Mouse (Mus musculus) hindbrain, postnatal 0 days (tissue): ENCODE data around the gene Kctd11. TPM values are rescaled to one million over a fixed set of nuclear protein-coding genes. Genes with fewer than 3 reads are reported as not detected.

Source experiments
- ATAC-seq: fragments of 200-750 bp; cut with Nextera tagmentation; 2 replicates; pipeline ENCODE4 v1.8.0; 2017; ENCODE audit warnings: mild to moderate bottlenecking, moderate TSS enrichment, moderate library complexity
- DNase-seq: peaks from one replicate; pipeline ENCODE4 v3.0.0-alpha.2; 2015; ENCODE audit warnings: low spot score
- H3K27ac ChIP-seq: fragments of 300-500 bp; sonication (generic); 2 replicates; pipeline ENCODE4 v1.5.1; 2014; ENCODE audit warnings: mild to moderate bottlenecking
- H3K27me3 ChIP-seq: fragments of 300-500 bp; sonication (generic); 2 replicates; pipeline ENCODE4 v1.6.1; 2014; ENCODE audit warnings: low read length, mixed read lengths; ENCODE audit not compliant: insufficient read depth
- H3K36me3 ChIP-seq: fragments of 300-500 bp; sonication (generic); 2 replicates; pipeline ENCODE4 v1.6.1; 2014; ENCODE audit warnings: low read length, mixed read lengths; ENCODE audit not compliant: insufficient read depth
- H3K4me1 ChIP-seq: fragments of 300-500 bp; sonication (generic); 2 replicates; pipeline ENCODE4 v1.6.1; 2014; ENCODE audit warnings: antibody characterized with exemption, low read length, mixed read lengths; ENCODE audit not compliant: insufficient read depth
- H3K4me2 ChIP-seq: fragments of 300-500 bp; sonication (generic); 2 replicates; pipeline ENCODE4 v1.6.1; 2014; ENCODE audit warnings: low read depth, mild to moderate bottlenecking, low read length, moderate library complexity, mixed read lengths
- H3K4me3 ChIP-seq: fragments of 300-500 bp; sonication (generic); 2 replicates; pipeline ENCODE4 v1.5.1; 2014; ENCODE audit warnings: low read length
- H3K9ac ChIP-seq: fragments of 300-500 bp; sonication (generic); replicated peaks from 2 replicates; pipeline ENCODE4 v1.6.1; 2014; ENCODE audit warnings: mild to moderate bottlenecking, low read length, moderate library complexity, mixed read lengths
- H3K9me3 ChIP-seq: fragments of 300-500 bp; sonication (generic); 2 replicates; pipeline ENCODE4 v1.6.1; 2016; ENCODE audit warnings: low read length, mixed read lengths
- CTCF ChIP-seq: IDR thresholded peaks from 2 replicates; pipeline ENCODE4 v1.5.1; 2016; ENCODE audit warnings: antibody characterized with exemption, control low read depth, low read depth
- WGBS: fragments of 180-500 bp; shearing (Covaris S2); extraction: QIAGEN DNeasy Blood & Tissue Kit; methylation state at CpG from one replicate; pipeline ENCODE4 v1.1.7; 2014; 5-methylcytosine and 5-hydroxymethylcytosine counted together
- polyA plus RNA-seq: library from polyadenylated mRNA; unstranded; fragments of >200 nt; fragmentation: Nextera tagmentation; extraction: Ambion mirVana; gene quantifications from 2 replicates; pipeline ENCODE4 v1.2.1, GENCODE M21; 2015
- total RNA-seq: library from RNA; depleted of rRNA; stranded (reverse); fragments of >200 nt; gene quantifications from 2 replicates; pipeline ENCODE4 v1.2.3, GENCODE M21; 2014

Kctd11 gene
- total and polyA plus RNA-seq, 2 experiments from 2014 or later = 1.3 to 2.0 TPM

- DNase-seq = no peak
- no peaks in the 10 kb centered on the region for H3K27me3 ChIP-seq
- H3K4me2 ChIP-seq = peak overlapping the region; percentile 86
- no peak for ATAC-seq
- WGBS = 0% methylated on average over 7 of the region's 7 CpGs
- TF ChIP-seq CTCF = no peak
- H3K36me3 ChIP-seq = no peaks in the 10 kb centered on the region
- H3K4me3 ChIP-seq = peak overlapping the region; percentile 72
- peaks cover 14% of the 10 kb centered on the region for H3K4me1 ChIP-seq
- H3K9me3 ChIP-seq = no peaks in the 10 kb centered on the region
- peak overlapping the region; percentile 71 for H3K9ac ChIP-seq
- peak overlapping the region; percentile 88 for H3K27ac ChIP-seq
Measured at GRCm38 (mm10) chr11:69838714-69839104, 42.5 kb downstream of the Kctd11 start.

- Histone ChIP-seq H3K9ac (peak within 1 kb of the TSS; percentile 79), H3K4me2 (peak within 1 kb of the TSS; percentile 86), H3K9me3 (no peaks in the 10 kb centered on the region), H3K27ac (peak within 1 kb of the TSS; percentile 88), H3K27me3 (no peaks in the 10 kb centered on the region), H3K4me3 (peak within 1 kb of the TSS; percentile 72), H3K36me3 (peaks cover 2% of the 10 kb centered on the region; the same call in 1 of the 2 replicates), H3K4me1 (peaks cover 14% of the 10 kb centered on the region)
- no peak for TF ChIP-seq CTCF
- WGBS = under 1% methylated on average over 34 of the region's 34 CpGs
- ATAC-seq = peak; percentile 91
- DNase-seq = peak; percentile 98
Measured at GRCm38 (mm10) chr11:69837952-69838713, 43.1 kb downstream of the Kctd11 start, which contains the start of gene Tmem256. Tmem256 (plus strand) TSS chr11:69838514.

- DNase-seq (peak; percentile 93), ATAC-seq (no peak)
- Histone ChIP-seq H3K36me3 (peaks cover 7% of the 10 kb centered on the region), H3K4me3 (peak within 1 kb of the TSS; percentile 72), H3K4me2 (peak within 1 kb of the TSS; percentile 86), H3K27me3 (no peaks in the 10 kb centered on the region), H3K4me1 (peaks cover 14% of the 10 kb centered on the region), H3K27ac (peak within 1 kb of the TSS; percentile 88), H3K9ac (peak within 1 kb of the TSS; percentile 79), H3K9me3 (no peaks in the 10 kb centered on the region)
- peak; percentile 14; the same call in 1 of the 2 replicates for TF ChIP-seq CTCF
- WGBS = 0% methylated on average over 32 of the region's 32 CpGs
Measured at GRCm38 (mm10) chr11:69837604-69837951, 43.6 kb downstream of the Kctd11 start, which contains the start of gene Nlgn2. Nlgn2 (minus strand) TSS chr11:69837784.

DNA sequence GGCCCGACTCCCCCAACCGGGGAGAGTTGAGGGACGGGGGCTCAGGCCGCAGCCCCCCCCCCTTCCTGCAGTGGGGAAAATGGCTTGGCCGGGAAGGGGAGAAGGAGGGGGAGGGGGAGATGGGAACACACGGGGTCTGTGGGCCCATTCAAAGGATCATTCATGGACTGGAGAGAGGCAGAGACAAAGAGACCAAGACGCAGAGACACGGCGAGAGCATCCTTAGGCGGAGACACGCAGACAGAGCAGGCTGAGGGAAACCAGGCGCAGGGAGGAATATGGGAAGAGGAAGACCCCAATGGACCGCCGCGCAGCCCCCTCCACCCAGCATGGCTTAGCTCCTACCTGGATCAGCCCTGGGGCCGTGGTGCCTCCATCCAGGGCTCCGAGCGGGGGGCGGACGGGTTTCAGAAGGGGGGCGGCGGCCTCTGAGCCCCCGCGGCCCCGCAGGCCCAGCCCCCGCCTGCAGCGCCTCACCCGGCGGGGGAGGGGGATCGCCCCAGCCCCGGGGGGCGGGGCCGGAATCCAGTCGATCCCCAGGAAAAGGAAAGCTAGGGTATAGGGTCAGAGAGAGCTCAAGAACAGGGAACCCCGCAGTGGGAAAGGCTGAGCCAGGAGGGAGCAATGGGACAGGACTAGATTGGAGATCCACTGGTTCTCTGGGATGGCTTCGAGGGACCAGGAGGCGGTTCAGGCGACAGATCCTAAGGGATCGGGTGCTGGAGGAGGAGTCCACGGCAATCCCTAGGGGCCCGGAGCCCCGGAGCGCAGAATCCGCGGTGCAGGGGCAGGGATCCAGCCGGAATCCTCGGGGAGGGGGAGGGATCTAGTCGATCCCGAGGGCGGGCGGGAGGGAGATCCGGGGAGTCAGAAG is 44.3 kb downstream of the Kctd11 start:
- 1% methylated on average over 49 of the region's 52 CpGs for WGBS
- H3K27ac ChIP-seq = peak overlapping the region; percentile 88
- peaks cover 14% of the 10 kb centered on the region for H3K4me1 ChIP-seq

GRCm38 (mm10) chr11:69835966-69836335 is 45.3 kb downstream of the Kctd11 start:
- Histone ChIP-seq H3K27me3 (no peaks in the 10 kb centered on the region), H3K4me1 (peaks cover 14% of the 10 kb centered on the region), H3K9ac (peak overlapping the region; percentile 79), H3K4me2 (peak overlapping the region; percentile 86), H3K36me3 (peaks cover 10% of the 10 kb centered on the region), H3K9me3 (no peaks in the 10 kb centered on the region), H3K4me3 (peak overlapping the region; percentile 72), H3K27ac (peak overlapping the region; percentile 88; the same call in 1 of the 2 replicates)
- no peak for DNase-seq
- no peak for TF ChIP-seq CTCF
- 4% methylated on average over 4 of the region's 4 CpGs for WGBS
- no peak for ATAC-seq

More for the DNA sequence above, 44.3 kb downstream of the Kctd11 start:
- H3K27me3 ChIP-seq = no peaks in the 10 kb centered on the region
- peak overlapping the region; percentile 86 for H3K4me2 ChIP-seq
- no peak for TF ChIP-seq CTCF
- peak; percentile 69 for DNase-seq
- peaks cover 10% of the 10 kb centered on the region for H3K36me3 ChIP-seq
- H3K4me3 ChIP-seq = peak overlapping the region; percentile 72
- H3K9ac ChIP-seq = peak overlapping the region; percentile 79
- ATAC-seq = no peak
- no peaks in the 10 kb centered on the region for H3K9me3 ChIP-seq

DNA sequence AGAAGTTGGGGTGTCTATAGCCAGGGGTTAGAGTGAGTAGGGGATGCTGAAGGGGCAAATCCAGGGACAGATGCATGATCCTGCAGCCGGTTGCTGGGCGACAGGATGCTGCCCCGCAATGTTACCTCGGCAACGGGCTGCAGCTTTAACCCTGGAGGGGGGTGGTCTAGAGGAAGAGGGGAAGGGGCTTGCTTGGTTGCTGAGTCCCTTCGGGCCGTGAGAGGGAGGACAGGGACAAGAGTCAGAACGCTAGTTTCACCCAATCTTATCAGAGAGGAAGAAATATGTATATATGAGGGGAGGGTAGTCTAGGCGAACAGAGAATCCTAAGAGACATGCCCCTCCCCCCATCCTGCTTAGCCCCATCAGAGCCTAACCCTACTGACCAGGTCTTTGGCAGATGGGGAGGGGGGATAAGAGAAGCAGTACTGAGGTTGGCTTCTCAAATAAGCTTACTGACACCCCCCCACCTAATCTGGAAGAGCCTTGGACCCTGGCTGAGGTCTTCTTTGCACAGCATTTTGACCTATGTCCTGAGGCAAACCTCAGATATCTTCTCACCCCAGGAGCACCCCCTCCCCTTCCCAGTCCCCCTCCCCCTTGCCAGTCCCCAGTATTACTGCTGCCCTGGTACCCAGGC is 45.8 kb downstream of the Kctd11 start:
- no peak for TF ChIP-seq CTCF
- Histone ChIP-seq H3K4me3 (peak overlapping the region; percentile 72), H3K27ac (0 out of 2 replicates have a peak overlapping the region, but pooled peaks have one; percentile 2), H3K36me3 (peaks cover 10% of the 10 kb centered on the region), H3K9me3 (no peaks in the 10 kb centered on the region), H3K4me2 (peak overlapping the region; percentile 86), H3K4me1 (peaks cover 14% of the 10 kb centered on the region), H3K9ac (peak overlapping the region; percentile 79), H3K27me3 (no peaks in the 10 kb centered on the region)
- WGBS = 4% methylated on average over 8 of the region's 9 CpGs
- DNase-seq = peak; percentile 30
- ATAC-seq = no peak
